Mouse (Mus musculus): ENCODE data around the gene Cend1. TPM values are rescaled to one million over a fixed set of nuclear protein-coding genes. Genes with fewer than 3 reads are reported as not detected.
A peak's percentile ranks its signal among the peaks of the same experiment; 100 is the strongest.

Cend1 gene
- polyA plus RNA-seq, 1 experiment from 2014 or later: not detected

- Histone ChIP-seq H3K4me1 (ENCODE audit: insufficient read depth) (peaks cover 3% of the 10 kb centered on the region; the same call in 1 of the 2 replicates), H3K27me3 (ENCODE audit: insufficient read depth, low read length) (no peaks in the 10 kb centered on the region), H3K9me3 (ENCODE audit: low read depth, low read length) (no peaks in the 10 kb centered on the region), H3K27ac (ENCODE audit: low read depth) (no peak overlapping the region), H3K9ac (no peak overlapping the region; the same call in 1 of the 2 replicates), H3K4me2 (peak overlapping the region; percentile 83), H3K4me3 (ENCODE audit: low read depth, low read length) (no peak overlapping the region), H3K36me3 (ENCODE audit: insufficient read depth) (no peaks in the 10 kb centered on the region)
- no peak for TF ChIP-seq CTCF (IDR thresholded peaks at IDR 0.05; ENCODE audit: low read depth)
- ATAC-seq (ENCODE audit: insufficient read depth): no peak
- WGBS: 46% methylated on average over 9 of the region's 9 CpGs
- no peak for DNase-seq
Observed at GRCm38 (mm10) chr7:141390326-141391259, 38.7 kb downstream of the Cend1 start.

- H3K9me3 ChIP-seq (ENCODE audit: low read depth, low read length): no peaks in the 10 kb centered on the region
- 29% methylated on average over 3 of the region's 3 CpGs for WGBS
- H3K4me2 ChIP-seq: no peak overlapping the region
- no peak overlapping the region for H3K27ac ChIP-seq (ENCODE audit: low read depth)
- H3K27me3 ChIP-seq (ENCODE audit: insufficient read depth, low read length): no peaks in the 10 kb centered on the region
- H3K9ac ChIP-seq: no peak overlapping the region
- no peak for TF ChIP-seq CTCF (IDR thresholded peaks at IDR 0.05; ENCODE audit: low read depth)
- H3K36me3 ChIP-seq (ENCODE audit: insufficient read depth): no peaks in the 10 kb centered on the region
- H3K4me3 ChIP-seq (ENCODE audit: low read depth, low read length): no peak overlapping the region
- no peak for DNase-seq
- ATAC-seq (ENCODE audit: insufficient read depth): no peak
- peaks cover 3% of the 10 kb centered on the region; the same call in 1 of the 2 replicates for H3K4me1 ChIP-seq (ENCODE audit: insufficient read depth)
Observed at GRCm38 (mm10) chr7:141388487-141389109, 40.7 kb downstream of the Cend1 start.

GRCm38 (mm10) chr7:141387807-141388486, 41.3 kb downstream of the Cend1 start:
- H3K4me3 ChIP-seq (ENCODE audit: low read depth, low read length): no peak overlapping the region
- WGBS: 46% methylated on average over 2 of the region's 2 CpGs
- DNase-seq (no peak), ATAC-seq (ENCODE audit: insufficient read depth) (no peak)
- no peak overlapping the region for H3K4me2 ChIP-seq
- H3K9ac ChIP-seq: no peak overlapping the region
- no peak overlapping the region for H3K27ac ChIP-seq (ENCODE audit: low read depth)
- H3K9me3 ChIP-seq (ENCODE audit: low read depth, low read length): no peaks in the 10 kb centered on the region
- no peak for TF ChIP-seq CTCF (IDR thresholded peaks at IDR 0.05; ENCODE audit: low read depth)
- no peaks in the 10 kb centered on the region for H3K27me3 ChIP-seq (ENCODE audit: insufficient read depth, low read length)
- H3K4me1 ChIP-seq (ENCODE audit: insufficient read depth): peaks cover 3% of the 10 kb centered on the region; the same call in 1 of the 2 replicates
- H3K36me3 ChIP-seq (ENCODE audit: insufficient read depth): no peaks in the 10 kb centered on the region

GRCm38 (mm10) chr7:141381068-141381835, 48.0 kb downstream of the Cend1 start:
- H3K9ac ChIP-seq: no peak overlapping the region
- no peaks in the 10 kb centered on the region for H3K36me3 ChIP-seq (ENCODE audit: insufficient read depth)
- H3K4me2 ChIP-seq: no peak overlapping the region
- no peak overlapping the region for H3K4me3 ChIP-seq (ENCODE audit: low read depth, low read length)
- ATAC-seq (ENCODE audit: insufficient read depth) (no peak), DNase-seq (no peak)
- H3K9me3 ChIP-seq (ENCODE audit: low read depth, low read length): no peaks in the 10 kb centered on the region
- H3K4me1 ChIP-seq (ENCODE audit: insufficient read depth): no peaks in the 10 kb centered on the region
- no peak overlapping the region for H3K27ac ChIP-seq (ENCODE audit: low read depth)
- WGBS: 66% methylated on average over 4 of the region's 4 CpGs
- no peak for TF ChIP-seq CTCF (IDR thresholded peaks at IDR 0.05; ENCODE audit: low read depth)
- no peaks in the 10 kb centered on the region for H3K27me3 ChIP-seq (ENCODE audit: insufficient read depth, low read length)

- TF ChIP-seq CTCF (IDR thresholded peaks at IDR 0.05; ENCODE audit: low read depth): no peak
- Histone ChIP-seq H3K27ac (ENCODE audit: low read depth) (no peak overlapping the region), H3K4me3 (ENCODE audit: low read depth, low read length) (no peak overlapping the region), H3K4me2 (no peak overlapping the region), H3K4me1 (ENCODE audit: insufficient read depth) (no peaks in the 10 kb centered on the region), H3K27me3 (ENCODE audit: insufficient read depth, low read length) (no peaks in the 10 kb centered on the region), H3K9ac (no peak overlapping the region), H3K9me3 (ENCODE audit: low read depth, low read length) (no peaks in the 10 kb centered on the region), H3K36me3 (ENCODE audit: insufficient read depth) (no peaks in the 10 kb centered on the region)
- DNase-seq (no peak), ATAC-seq (ENCODE audit: insufficient read depth) (no peak)
- 60% methylated on average over 4 of the region's 4 CpGs for WGBS
Observed at GRCm38 (mm10) chr7:141379584-141379983, 49.7 kb downstream of the Cend1 start.

Other genes with a start within 250 kb of the Cend1 start
- 85.8 and 97.4 TPM in 2 replicates for gene Hras, start 235.5 kb downstream of the Cend1 start, polyA plus RNA-seq (2014; fragmentation: Nextera tagmentation; extraction: Ambion mirVana)
- 3.8 and 4.3 TPM in 2 replicates for gene Lrrc56, start 235.3 kb downstream of the Cend1 start, polyA plus RNA-seq (2014; fragmentation: Nextera tagmentation; extraction: Ambion mirVana)
- gene Lmntd2, start 215.4 kb downstream of the Cend1 start, polyA plus RNA-seq (2014; fragmentation: Nextera tagmentation; extraction: Ambion mirVana): 0.74 and 1.4 TPM in 2 replicates
- gene Rassf7, start 213.6 kb downstream of the Cend1 start, polyA plus RNA-seq (2014; fragmentation: Nextera tagmentation; extraction: Ambion mirVana): 38.9 and 41.1 TPM in 2 replicates
- 80.7 and 85.4 TPM in 2 replicates for gene Phrf1, start 200.7 kb downstream of the Cend1 start, polyA plus RNA-seq (2014; fragmentation: Nextera tagmentation; extraction: Ambion mirVana)
- 1.0 and 1.9 TPM in 2 replicates for gene Irf7, start 163.0 kb downstream of the Cend1 start, polyA plus RNA-seq (2014; fragmentation: Nextera tagmentation; extraction: Ambion mirVana)
- gene Cdhr5, start 152.7 kb downstream of the Cend1 start, polyA plus RNA-seq (2014; fragmentation: Nextera tagmentation; extraction: Ambion mirVana): not detected in 2 replicates
- 2.2 and 5.1 TPM in 2 replicates for gene Sct, start 150.4 kb downstream of the Cend1 start, polyA plus RNA-seq (2014; fragmentation: Nextera tagmentation; extraction: Ambion mirVana)
- gene Drd4, start 137.5 kb downstream of the Cend1 start, polyA plus RNA-seq (2014; fragmentation: Nextera tagmentation; extraction: Ambion mirVana): 1.0 and 1.4 TPM in 2 replicates
- 69.8 and 74.2 TPM in 2 replicates for gene Deaf1, start 101.8 kb downstream of the Cend1 start, polyA plus RNA-seq (2014; fragmentation: Nextera tagmentation; extraction: Ambion mirVana)
- gene Tmem80, start 101.8 kb downstream of the Cend1 start, polyA plus RNA-seq (2014; fragmentation: Nextera tagmentation; extraction: Ambion mirVana): 28.8 and 30.3 TPM in 2 replicates
- 20.0 and 22.4 TPM in 2 replicates for gene Eps8l2, start 90.6 kb downstream of the Cend1 start, polyA plus RNA-seq (2014; fragmentation: Nextera tagmentation; extraction: Ambion mirVana)
- gene Taldo1, start 37.3 kb downstream of the Cend1 start, polyA plus RNA-seq (2014; fragmentation: Nextera tagmentation; extraction: Ambion mirVana): 241 and 257 TPM in 2 replicates
- 48.5 and 49.1 TPM in 2 replicates for gene Gatd1, start 15.4 kb downstream of the Cend1 start, polyA plus RNA-seq (2014; fragmentation: Nextera tagmentation; extraction: Ambion mirVana)
- 27.6 and 30.1 TPM in 2 replicates for gene Slc25a22, start 8.4 kb upstream of the Cend1 start, polyA plus RNA-seq (2014; fragmentation: Nextera tagmentation; extraction: Ambion mirVana)
- 12.6 and 14.2 TPM in 2 replicates for gene Pidd1, start 14.5 kb upstream of the Cend1 start, polyA plus RNA-seq (2014; fragmentation: Nextera tagmentation; extraction: Ambion mirVana)
- 1,415 and 1,470 TPM in 2 replicates for gene Rplp2, start 17.9 kb upstream of the Cend1 start, polyA plus RNA-seq (2014; fragmentation: Nextera tagmentation; extraction: Ambion mirVana)
- gene Pnpla2, start 25.7 kb upstream of the Cend1 start, polyA plus RNA-seq (2014; fragmentation: Nextera tagmentation; extraction: Ambion mirVana): 26.1 and 26.3 TPM in 2 replicates
- 15.1 and 18.9 TPM in 2 replicates for gene Cracr2b, start 31.6 kb upstream of the Cend1 start, polyA plus RNA-seq (2014; fragmentation: Nextera tagmentation; extraction: Ambion mirVana)
- gene Cd151, start 37.9 kb upstream of the Cend1 start, polyA plus RNA-seq (2014; fragmentation: Nextera tagmentation; extraction: Ambion mirVana): 69.8 and 79.1 TPM in 2 replicates
- gene Polr2l, start 45.6 kb upstream of the Cend1 start, polyA plus RNA-seq (2014; fragmentation: Nextera tagmentation; extraction: Ambion mirVana): 71.2 and 74.3 TPM in 2 replicates
- gene Tspan4, start 45.7 kb upstream of the Cend1 start, polyA plus RNA-seq (2014; fragmentation: Nextera tagmentation; extraction: Ambion mirVana): 95.5 and 100.0 TPM in 2 replicates
- 33.0 and 35.9 TPM in 2 replicates for gene Chid1, start 110.4 kb upstream of the Cend1 start, polyA plus RNA-seq (2014; fragmentation: Nextera tagmentation; extraction: Ambion mirVana)
- 63.1 and 67.6 TPM in 2 replicates for gene Ap2a2, start 132.7 kb upstream of the Cend1 start, polyA plus RNA-seq (2014; fragmentation: Nextera tagmentation; extraction: Ambion mirVana)
- 0.18 and 0.32 TPM in 2 replicates for gene Muc6, start 225.8 kb upstream of the Cend1 start, polyA plus RNA-seq (2014; fragmentation: Nextera tagmentation; extraction: Ambion mirVana)